Mouse (Mus musculus): Measurements from ENCODE around the gene Dnajc8.

Dnajc8 gene

DNA sequence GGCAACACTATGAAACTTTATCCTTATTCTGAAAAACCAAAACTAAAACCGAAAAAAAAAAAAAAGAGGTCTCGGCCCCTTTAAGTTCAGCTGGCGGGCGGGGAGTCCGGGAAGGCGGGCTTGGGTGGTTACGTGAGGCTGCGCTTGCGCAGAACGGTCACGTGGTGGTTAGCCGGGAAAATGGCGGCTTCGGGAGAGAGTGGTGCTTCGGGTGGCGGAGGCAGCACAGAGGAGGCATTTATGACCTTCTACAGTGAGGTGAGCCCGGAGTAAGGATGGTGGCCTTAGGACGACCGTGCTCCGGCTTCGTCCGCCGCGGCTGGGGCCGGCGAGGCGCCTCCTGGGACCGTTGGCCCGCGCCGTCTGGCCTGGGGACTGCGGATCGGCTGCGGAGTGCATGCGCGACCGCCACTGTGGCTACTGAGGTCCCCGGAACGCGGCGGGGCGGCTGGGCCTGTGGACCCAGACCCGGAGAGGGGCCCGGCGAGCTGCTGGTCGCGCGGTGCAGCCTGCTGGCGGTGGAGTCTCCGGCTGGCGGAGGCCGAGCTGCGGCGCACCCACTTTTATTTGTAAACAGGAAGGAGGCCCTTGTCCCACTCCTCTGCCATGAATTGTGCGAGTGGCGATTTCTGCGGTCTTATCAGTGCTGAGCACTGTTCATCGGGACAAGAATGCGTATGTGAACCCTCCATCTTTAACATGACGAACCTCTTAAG, at the start of gene Dnajc8:
TSS of gene Dnajc8 (plus strand) at position 145 of the 716 bp plus-strand sequence.
- peak; percentile 97 for DNase-seq

DNA sequence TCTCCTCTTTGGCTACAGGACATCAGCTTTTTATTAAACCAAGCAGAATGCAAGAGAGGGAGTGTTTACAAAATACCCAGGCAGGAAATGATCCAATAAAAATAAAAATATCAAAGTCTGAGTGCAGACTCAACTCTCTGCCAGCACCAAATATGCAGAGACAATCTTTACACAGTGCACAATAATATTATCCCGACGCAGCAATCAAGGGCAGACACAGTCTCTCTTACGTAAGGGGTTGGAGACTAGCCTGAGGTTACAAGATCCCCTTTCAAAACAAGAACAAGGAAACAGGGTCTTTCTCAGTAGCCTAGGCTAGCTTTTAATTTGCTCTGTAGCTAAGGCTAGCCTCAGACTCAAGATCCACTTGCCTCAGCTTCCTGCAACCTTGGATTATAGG, 46.8 kb upstream of the Dnajc8 start:
- no peak for DNase-seq

DNA sequence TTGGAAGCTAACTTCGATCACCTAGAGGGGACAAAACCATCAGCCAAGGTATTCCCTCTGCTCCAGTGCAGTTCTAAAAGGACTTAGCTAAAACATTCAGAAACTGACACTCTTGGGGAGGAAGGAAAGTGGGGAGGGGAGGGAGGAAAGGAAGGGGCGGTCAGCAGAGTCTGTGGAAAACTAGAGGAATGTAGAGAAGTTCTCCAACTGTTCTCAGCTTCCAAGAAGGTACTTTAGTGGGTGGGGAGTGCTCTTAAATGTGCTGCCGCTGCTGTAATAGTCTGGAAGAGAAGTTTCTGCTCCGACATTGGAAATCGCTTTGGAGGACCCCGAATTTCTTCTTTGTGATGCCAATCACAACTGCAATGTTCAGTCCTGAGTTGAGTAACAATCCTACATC, 46.4 kb upstream of the Dnajc8 start:
- no peak for DNase-seq

DNA sequence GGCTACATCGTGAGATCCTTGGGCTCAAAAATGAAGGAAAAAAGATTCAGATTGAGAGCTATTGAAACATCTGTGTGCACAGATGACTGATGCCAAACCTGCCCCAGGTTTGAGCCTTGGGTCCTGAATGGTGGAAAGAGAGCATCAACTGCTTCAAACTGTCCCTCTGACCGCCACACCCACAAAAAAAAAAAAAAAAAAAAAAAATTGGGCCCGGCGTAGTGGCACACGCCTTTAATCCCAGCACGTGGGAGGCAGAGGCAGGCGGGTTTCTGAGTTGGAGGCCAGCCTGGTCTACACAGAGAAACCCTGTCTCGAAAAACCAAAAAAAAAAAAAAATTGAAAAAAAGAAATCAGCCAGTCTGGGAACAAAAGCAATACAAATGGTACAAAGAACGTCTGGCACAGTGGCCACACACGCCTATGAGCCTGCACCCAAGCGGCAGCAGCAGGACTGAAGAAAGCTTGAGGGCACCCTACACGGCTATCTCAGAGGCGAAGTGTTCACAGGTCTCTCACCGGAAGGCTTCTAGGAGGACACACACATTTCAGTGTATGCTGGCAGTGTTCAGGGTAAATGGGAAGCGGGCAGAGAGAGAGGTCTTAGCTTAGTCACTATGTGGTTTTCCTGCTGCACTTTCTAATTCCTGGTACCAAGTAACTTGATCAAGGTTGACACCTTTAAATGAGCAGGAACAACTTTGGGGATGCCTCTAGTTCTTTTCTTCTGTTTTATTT, 44.9 kb upstream of the Dnajc8 start:
- DNase-seq: no peak

DNA sequence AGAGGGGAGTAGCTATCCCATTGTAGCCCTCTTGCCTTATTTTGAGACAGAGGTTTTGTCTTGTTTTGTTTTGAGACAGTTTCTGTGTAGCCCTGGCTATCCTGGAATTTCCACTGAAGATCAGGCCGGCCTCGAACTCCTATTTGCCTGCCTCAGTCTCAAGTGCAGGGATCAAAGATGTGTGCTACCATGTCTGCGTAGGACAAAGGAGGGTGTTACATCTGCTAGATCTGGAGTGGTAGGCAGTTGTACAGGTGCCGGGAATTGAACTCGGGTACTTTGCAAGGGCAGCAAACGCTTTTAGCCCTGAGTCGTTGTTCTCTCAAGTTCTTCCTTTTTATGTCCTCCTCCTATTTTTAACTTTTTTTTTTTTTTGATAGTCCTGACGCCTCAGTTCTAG, 44.3 kb upstream of the Dnajc8 start:
- DNase-seq: no peak

DNA sequence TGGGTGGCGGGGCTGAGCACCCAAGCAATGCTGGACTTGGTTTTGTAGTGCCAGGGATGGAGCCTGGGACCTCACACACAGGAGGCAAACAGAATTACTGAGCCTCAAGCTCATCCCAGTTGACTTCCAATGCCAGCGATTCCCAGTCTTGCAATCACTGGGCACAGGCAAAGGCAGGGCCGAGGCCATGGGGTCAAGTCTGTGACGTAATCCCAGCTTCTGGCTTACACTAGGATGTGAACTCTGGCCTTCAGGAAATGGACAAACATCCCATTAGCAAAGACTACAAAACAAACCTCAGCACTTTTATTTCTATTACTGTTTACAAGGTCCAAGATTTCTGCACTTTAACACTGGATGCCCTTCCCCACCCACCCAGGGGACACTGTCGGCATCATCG, 43.6 kb upstream of the Dnajc8 start:
- DNase-seq: peak; percentile 88

DNA sequence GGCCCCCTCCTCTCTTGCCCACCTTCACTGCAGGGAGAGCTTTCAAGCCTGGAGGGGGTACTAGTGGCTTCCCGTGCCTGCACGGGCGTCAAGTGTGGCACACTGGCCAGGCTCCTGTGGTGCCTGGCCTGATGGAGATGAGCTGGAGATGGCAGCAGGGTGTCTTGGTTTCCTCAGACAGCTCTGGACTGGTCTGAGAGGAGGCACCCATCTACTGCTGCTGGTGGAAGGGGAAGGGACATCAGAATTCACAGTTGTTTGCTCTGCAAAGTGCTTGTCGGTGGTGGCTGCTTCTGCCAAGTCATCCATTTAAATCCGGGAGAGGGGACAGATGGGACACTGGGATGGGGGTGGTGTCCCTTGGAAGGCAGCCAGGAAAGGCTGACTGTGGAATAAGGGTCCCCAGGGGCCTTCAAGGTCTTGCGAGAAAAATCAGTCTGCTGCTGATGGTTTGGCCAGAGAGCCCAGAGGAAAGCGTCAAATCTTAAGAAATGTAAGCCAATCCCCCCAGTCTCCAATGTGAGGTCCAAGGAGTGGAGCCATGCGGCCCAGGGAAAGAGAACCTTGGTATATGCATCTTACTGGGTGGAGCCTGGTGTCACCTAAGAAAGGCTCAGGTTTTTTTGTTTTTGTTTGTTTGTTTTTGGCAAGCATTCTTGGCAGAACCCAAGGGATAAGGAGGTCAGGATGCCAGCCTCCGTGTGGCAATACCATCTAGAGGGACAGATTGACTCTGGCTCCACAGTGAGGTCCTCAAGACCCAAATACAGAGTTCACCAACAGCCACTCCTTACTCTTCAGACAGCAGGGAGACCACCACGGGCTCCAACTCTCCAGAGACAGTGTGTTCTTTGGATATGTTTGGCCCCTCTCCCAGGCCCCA, 42.9 kb upstream of the Dnajc8 start:
- DNase-seq: peak; percentile 79

DNA sequence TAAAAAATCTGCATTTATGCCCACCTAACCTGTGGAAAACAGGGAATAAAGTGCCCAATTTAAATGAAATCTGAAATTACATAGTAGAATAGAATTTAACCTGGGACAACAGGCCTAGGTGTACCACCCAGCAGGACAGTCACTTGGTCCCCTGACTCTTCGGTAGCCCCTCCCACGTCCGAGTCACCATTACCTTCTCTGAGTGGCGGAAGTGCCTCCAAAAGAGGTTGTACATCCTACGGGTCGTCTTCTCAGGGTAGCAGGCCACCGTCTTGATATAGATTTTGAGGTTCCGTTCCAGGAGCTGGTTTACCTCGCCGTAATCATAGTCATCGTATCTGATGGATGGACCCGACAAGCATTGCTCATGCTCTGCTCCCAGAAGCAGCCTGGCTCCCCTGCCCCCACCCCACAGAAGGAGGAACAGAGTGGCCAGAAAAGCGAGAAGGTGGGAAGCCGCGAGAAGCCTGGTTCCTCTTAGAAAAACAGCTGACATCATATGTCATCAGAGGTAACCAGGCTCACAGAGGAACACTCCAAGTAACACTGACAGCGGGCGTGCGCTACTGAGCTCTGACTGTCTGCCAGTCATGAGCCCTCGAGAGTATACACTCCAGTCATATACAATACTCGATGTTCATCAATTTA, 41.0 kb upstream of the Dnajc8 start:
- no peak for DNase-seq

DNA sequence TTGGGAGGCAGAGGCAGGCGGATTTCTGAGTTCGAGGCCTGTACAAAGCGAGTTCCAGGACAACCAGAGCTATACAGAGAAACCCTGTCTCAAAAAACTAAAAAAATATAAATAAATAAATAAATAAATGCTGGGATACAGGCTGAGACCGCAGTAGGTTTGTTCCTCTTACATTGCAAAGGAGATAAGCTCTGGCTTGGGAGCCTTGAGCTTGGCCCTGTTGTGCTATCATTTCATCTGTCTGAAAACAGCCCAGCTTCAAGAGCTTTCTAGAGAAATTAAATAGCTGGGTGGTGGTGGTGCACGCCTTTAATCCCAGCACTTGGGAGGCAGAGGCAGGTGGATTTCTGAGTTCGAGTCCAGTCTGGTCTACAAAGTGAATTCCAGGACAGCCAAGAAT, 33.7 kb upstream of the Dnajc8 start:
- no peak for DNase-seq

DNA sequence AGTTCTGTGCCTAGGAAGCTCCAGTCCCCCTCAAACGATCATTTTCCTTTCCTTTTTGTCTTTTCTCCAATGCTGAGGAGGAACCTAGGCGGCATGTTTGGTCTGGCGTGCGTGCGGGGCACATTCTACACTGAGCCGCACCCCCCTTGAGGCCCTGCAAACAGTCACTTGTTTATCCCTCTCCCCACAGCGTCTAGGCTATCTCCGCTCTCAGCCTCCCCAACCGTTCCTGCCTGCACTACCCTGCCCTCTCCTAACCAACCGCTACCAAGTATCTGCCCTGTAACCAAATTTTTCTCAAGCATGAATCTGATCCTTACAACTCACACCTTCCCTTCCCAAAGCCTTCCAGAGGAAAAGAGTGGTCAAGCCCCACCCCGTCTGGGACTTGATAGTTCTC, 32.0 kb upstream of the Dnajc8 start:
- no peak for DNase-seq

DNA sequence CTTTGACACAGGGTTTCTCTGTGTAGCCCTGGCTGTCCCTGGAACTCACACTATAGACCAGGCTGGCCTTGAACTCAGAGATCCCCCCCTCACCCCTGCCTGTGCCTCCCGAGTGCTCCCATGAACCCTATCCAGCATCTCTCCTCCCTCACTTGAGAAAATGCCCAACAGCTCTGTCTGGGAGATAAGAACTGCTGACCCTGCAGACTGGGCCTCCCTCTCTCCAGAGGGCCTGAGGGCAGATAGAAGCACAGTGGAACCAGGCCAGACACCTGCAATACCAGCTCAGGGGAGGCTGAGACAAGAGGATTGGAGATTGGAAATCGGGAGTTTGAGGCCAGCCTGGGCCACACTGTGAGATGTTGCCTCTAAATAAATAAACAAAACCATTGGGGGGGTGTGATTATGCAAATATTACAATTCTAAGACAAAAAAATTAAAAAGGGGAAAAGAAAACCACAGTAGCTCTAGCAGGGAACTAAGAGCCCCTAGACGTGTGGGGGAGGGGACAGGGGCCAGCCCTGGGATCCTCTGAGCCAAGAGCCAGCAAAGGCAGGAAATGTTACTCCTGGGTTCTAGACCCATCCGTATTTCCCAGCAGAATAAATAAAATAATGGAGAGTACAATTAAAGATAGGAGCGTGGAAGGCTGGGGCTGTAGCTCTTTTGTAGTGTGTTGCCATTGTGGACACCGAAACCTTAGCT, 30.2 kb upstream of the Dnajc8 start:
- no peak for DNase-seq

DNA sequence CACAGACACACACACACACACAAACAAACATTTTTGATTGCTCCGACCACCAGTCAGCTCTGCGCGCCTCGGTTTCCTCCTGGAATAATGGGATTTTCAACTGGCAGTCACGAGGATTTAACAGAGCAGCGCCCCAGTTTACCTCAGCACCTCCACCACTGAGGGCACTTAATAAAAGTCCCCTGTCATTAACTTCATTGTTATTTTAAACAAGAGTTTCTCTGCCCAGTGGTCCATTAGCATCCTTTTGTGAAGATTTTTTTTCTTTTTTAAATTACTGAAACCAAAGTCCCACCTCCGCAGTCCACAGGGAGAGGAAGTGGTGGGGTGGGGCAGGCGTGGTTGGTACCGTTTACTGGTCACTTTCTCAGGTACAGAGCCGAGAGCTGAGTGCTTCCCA, 29.6 kb upstream of the Dnajc8 start:
- DNase-seq: no peak

DNA sequence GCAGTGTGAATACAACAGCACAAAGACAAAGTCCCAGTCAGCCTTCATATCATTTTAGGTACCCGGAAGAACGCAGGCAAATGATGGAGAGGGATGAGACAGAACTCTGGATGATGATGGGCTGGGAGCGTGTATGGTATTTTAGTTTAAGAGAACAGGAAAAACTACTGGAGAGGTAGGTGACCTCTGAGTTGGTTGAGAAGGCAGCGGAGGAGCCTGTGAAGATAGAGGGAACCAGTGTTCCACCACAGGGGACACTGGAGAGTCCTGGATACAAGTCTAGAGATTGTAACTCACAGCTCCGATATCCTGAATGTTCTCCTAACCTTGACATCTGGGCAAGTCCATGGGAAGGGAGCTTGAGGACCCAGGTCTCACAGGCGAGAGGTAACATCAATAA, 29.1 kb upstream of the Dnajc8 start:
- no peak for DNase-seq

DNA sequence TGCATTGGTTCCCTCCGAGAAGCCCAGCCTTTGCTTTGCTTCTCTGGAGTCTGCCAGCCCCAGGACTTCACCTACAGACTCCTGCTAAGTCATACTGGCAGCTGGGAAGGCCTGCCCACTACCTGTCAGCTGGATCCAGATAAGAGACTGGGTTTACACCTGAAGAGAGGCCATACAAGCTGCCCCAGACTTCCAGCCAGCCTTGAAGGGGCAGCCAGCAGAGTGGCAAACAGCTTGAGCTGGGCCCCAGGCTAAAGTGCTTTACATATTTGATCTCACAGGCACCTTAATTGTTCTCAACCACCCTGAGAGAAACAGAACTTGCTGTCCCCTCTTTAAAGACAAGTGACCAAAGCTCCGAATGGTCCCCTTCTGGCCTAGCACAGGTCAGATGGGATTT, 28.1 kb upstream of the Dnajc8 start:
- no peak for DNase-seq

DNA sequence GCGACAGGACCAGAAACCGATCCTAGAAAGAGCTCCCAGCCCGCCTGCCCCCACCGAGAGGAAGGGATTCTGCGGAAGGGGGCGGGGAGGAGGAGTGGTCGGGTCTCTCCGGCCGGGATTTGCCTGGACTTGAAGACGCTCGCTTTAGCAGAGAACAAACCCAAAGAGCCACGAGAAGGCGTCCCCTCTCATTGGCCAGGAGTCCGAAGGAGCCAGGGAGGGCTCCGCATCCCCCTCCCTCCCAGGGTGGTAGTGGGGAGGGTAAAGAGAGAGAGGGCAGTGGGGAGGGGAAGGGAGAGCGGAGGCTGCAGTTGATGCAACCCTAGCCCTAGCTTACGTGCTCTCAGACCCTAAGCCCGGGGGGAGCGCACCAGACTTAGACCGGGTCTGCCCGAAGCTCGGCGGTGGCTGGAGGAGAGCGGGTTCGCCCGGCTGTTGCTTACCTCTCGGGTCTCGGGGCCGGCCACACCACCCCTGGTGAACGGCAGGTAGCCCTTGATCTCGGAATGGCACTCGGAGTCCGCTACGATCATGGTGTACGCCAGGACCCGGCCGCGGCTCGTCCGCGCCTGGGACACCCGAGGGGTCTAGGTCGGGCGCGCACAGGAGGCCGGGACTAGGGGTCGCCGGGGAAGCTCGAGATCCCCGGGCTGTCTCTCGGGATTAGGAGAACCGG, 25.6 kb upstream of the Dnajc8 start:
- peak; percentile 93 for DNase-seq

DNA sequence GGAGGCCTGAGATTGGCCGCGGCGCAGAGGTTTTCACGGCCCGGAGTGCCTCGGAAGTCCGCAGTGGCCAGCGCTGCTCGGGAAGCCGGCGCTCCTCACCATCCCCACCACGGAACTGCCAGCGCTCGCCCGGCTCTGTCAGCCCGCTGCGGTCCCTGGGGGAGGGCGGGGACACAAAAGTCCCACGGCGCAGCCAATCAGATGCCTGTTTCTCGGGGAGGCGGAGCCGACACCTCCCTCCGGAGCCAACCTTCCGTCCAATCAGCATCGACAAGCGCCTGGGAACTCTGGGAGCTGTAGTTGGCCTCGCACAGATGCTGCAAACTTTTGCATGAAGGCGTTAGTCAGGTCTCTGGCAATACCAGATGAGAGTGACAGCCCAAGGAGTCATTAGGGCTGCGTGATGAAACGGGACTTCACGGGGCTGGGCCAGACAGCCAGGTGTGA, 25.0 kb upstream of the Dnajc8 start, which contains the start of gene Sesn2:
TSS of gene Sesn2 (minus strand) at position 150 of the 447 bp plus-strand sequence.
- DNase-seq: peak; percentile 99

DNA sequence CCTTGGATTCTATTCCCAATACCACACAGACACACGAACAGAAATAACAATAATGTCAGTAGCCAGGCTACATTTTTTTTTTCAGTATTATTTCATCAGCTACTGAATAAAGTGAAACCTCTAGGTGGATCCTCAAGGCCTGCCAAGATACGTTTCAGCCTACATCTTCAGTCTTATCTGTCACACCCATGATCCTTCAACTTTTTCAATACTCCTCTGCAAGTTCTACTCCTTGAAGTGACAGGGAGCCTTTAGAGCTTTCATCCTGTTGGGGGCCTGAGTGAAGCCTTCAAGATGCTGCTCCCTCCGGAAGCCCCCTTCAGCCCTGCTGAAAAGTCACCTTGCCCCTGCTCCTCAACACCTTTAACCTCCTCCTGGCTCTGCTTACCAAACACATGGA, 23.3 kb upstream of the Dnajc8 start:
- DNase-seq: no peak

DNA sequence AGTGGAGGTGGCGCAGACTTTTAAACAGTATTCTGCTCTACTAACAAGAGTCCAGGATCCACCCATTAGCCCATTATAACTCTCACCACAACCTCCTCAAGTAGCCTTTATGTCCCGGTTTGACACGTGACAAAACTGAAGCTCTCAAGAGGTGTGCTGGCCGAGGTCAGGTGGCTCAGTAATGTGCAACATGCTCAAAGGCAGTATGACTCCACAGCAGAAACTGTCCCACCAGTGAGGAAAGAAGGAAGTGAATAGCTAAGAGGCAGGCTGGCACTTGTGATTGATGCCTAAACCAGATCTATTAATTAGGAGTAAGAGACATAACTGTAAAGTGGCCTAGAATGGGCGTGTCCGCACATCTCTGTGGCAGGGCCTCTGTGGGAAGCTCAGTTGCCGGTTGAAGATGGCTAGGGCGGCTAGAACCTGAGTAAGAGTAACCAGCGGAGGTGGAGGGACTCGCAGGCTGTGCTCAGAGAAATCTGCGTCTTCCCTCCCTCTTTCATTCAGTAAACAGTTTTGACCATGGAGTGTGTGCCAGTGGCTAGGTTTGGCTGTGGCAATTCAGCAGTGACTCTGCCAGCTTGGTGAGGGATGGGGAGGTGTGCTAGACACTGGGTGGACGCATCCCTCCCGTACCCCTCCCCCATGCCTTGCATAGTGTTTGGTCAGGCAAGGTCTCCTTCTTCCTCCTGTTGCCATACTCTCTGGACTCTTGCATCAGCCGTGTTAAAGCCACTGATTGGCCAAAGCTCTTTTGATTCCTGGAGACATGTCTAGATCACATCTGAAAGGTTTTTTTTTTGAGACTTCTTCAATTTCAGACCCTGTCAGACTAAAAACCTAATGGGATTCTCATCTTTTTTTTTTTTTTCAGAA, 21.7 kb upstream of the Dnajc8 start:
- DNase-seq: no peak

DNA sequence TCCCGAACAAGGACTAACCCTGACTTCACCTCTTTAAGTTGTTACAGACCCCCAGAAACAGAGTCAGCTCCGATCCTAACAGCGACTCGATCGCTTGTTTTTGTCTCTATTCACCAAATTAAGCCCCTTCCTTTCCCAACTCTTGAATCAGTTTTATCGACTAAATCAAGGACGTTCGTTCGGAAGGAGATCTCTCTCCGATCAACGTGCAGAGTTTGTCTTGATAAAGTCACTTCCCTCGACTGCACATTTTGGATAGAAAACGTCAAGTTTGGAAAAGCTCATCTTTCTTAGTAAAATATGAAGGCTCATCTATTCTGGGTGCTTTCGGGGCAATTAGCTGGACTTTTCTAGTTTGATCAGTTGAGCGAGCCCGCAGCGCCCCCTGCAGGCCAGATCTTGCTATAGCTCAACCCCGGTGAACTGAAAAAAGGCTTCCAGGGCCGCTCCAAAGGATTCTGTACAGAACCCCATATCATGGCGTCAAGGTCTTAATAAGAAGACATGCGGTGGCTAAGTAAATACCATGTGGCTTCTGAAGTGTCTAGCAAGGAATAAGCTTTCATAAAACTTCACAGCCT, 20.7 kb upstream of the Dnajc8 start:
- DNase-seq: peak; percentile 90

All from kidney, postnatal 14 days (tissue).